Mouse (Mus musculus) ES-Bruce4 (cell line): ENCODE data around the gene Gipc3.

ENCODE experiments used
- CTCF ChIP-seq: IDR thresholded peaks from one replicate; pipeline ENCODE4 v1.8.1; 2011; ENCODE audit warnings: low read depth, low read length
- POLR2A ChIP-seq: IDR thresholded peaks from one replicate; pipeline ENCODE4 v1.8.1; 2011; ENCODE audit warnings: low read length; ENCODE audit not compliant: insufficient read depth

- no peak for TF ChIP-seq CTCF
- TF ChIP-seq POLR2A, result no peak
Observed at GRCm38 (mm10) chr10:81303258-81303657, 39.8 kb downstream of the Gipc3 start.
